Mouse (Mus musculus): ENCODE results near the gene Zic4.

DNA sequence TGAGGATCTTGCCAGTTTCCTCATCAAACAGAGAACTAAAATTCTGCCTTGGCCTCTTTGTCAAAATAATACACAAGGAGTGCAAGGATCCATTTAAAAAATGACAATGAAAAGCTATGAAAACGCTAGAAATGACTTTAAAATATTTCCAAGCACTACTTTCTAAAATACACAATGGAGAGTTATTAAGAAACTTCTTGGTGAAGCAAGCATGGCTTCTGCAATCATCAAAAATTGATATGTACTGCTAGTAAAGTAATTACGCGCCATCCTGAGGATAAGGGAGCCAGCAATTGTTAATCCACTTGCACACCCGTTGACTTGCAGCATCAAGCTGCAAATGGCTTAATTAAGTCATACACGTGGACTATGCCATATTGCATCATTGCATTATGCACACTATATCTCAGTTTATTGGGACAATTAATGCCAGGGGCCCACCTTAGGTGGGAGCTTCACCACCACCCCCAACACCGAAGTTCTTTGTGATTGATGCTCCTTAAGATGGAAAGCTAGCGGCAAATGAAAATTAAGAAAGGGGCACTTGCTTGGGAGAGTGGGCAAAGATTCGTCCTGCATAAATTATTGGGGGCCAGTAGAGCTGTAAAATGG is 38.4 kb downstream of the Zic4 start:
- TF ChIP-seq POLR2A (IDR thresholded peaks at IDR 0.05; ENCODE audit: control insufficient read depth, low read depth, low read length) (no peak), CTCF (IDR thresholded peaks at IDR 0.05; ENCODE audit: control insufficient read depth, insufficient read depth, insufficient replicate concordance, low read depth, low read length) (no peak)
